Mouse (Mus musculus): Measurements from ENCODE around the gene Hoxb3.

Hoxb3 gene

DNA sequence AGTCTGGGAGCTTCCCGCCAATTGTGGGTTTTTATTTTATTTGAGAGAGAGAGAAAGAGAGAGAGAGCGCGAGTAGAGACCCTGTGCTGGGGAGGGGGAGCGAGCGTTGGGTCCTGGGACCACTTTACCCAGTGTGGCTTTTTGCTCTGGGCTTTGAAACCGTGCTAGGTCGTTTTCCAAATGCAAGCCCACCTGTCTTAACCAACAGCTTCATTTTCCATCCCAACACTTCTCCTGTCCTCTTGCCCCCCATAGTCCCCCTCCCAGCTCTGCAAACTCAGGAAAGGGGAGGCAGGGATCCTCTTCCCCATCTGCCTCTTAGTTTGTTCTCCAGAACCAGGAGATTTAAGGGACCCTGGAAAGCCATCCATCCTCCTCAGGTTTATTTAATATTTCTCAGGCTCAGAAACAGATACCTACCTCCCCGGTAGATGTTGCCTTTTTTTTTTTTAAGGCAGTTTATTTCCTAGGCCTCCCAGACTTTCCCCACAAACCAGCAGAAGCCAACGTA lies 31.7 kb downstream of the Hoxb3 start:
- DNase-seq = no peak

DNA sequence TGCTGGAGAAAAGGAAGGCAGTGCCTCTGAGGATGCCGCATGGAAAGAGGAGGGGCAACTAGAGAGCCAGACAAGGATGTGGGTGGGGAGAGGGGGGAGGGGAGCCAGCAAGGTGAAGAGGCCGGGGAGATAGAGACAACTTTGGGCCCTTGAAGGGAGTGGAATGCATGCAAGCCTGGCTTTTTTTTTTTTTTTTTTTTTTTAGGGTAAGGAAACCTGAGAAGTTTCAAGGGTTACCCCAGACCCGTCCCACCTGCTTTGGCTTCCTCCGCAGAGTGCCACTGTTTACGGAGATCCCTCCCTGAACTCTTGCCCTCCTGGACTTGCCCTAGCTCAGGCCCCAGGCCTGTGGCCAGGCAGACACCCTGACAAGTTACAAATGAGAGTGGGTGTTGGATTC lies 40.7 kb downstream of the Hoxb3 start:
- peak; percentile 47 for DNase-seq

DNA sequence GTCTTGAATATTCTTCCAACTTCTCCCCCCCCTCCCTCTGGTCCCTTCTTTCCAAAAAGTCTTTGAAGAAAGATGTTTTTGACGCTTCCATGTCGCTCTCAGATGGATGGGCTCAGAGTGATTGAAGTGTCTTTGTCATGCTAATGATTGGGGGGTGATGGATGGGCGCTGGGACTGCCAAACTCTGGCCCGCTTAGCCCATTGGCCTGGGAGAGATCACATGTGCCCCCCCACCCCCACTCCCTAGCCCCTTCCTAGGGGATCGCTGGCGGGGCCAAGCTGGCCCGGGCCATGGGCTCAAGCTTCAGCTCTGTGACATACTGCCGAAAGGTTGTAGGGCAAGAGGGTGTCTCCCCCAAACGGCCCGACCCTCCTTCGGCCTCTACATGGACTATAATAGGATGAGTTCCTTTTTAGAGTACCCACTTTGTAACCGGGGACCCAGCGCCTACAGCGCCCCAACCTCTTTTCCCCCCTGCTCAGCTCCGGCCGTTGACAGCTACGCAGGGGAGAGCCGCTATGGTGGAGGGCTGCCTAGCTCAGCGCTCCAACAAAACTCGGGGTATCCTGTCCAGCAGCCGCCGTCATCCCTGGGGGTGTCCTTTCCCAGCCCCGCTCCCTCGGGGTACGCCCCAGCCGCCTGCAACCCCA lies 42.4 kb downstream of the Hoxb3 start, which contains the start of gene Hoxb1:
TSS of gene Hoxb1 (plus strand) at position 312 of the 651 bp plus-strand sequence.
- DNase-seq = no peak

DNA sequence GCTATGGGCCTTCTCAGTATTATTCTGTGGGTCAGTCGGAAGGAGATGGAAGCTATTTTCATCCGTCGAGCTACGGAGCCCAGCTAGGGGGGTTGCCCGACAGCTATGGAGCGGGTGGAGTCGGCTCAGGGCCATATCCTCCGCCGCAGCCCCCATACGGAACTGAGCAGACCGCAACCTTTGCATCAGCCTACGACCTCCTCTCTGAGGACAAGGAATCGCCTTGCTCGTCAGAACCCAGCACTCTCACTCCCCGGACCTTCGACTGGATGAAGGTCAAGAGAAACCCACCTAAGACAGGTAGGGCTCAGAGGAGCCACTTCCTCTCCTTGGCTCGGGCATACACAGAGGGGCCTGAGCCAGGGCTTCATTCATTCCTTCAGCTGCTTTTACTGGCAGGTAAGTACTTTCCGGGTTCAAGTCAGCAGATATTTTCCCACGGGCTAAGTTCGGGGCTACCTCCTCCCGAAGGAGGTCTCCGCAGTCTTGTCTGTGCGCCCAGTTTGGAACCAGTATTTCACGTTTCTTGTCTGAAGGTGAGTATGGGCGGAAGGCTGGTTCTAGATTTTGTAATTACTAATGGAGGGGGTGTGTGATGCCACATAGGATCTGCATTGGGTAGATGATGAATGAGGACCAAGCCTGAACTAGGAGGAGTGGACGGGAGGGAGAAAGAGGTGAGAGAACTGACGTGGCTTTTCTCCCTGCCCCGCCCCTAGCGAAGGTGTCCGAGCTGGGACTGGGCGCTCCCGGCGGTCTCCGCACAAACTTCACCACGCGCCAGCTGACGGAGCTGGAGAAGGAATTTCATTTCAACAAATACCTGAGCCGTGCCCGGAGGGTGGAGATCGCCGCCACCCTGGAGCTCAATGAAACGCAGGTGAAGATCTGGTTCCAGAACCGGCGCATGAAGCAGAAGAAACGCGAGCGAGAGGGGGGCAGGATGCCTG lies 43.2 kb downstream of the Hoxb3 start:
- DNase-seq = peak; percentile 30

DNA sequence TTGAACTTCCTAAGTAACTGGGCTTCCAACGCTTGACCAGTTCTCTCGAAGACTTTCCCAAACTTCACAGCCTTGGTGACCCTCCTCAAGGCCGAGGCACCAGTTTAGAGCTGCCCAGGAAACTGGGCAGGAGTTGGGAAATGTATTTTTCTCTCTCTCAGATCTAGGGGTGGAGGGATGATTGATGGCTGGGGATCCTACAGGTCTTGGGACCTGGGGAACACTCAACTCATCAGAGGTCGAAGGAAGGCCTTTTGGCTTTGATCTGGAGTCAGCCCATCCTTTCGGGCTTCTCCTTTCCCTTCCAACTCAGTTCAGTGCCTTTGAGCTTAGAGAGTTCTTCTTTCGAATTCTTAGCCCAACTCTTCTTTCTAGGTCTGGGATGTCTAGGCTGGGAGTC lies 44.0 kb downstream of the Hoxb3 start:
- no peak for DNase-seq

DNA sequence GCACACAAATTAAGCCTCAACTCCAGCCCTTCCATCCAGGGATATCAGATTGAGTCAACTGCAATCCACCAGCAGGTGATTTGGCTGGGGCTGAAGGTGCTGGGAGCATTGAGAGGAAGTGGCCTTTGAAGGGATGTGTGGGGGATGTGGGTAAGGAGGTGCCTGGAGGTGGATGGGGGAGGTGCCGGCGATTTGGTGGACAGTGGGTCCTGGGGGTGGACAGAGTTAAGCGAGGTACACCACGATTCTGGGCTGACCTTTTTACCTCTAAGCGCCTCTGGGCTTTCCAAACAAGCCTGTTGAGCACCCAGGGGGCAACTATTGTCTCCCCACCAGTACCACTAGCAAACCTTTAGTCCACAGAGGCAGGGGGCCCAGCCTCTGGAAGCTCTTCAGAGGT lies 45.6 kb downstream of the Hoxb3 start:
- no peak for DNase-seq

DNA sequence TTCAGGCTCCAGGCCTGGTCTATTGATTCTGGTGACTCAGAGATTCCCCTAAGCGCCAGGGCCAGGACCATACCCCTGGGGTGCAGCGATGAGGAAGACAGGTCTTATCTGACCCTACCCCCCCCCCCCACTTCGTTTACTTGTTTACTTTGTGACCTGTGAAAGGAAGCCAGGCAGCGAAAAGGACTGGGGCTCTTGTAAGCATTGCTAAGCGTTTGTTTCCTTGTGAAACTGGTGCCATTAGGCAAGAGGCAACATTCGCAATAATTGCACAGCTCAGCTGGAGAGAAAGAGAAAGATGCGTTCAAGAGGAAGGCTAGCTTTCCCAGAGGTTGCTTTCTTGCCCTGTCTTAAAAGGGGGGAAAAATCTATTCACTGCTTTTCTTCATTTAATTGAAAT lies 46.0 kb downstream of the Hoxb3 start:
- no peak for DNase-seq

DNA sequence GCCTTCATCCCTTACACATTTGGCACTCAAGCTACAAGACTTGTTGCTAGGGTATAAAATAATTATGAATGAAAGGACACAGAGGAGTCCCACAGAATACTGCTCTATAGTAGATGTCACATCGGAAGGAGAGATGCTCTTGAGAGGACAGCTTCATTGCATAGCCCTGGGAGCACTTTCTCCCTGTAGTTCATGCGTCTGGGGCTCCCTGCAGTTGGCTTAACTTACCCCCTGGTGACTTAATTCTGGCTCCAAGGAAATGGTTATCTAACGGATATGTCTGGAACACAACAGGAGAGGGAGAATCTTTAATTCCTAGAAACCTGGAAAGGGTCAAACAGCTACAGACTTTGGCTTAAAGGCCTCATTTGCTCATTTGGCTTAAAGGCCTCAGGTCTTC lies 48.6 kb downstream of the Hoxb3 start:
- no peak for DNase-seq

DNA sequence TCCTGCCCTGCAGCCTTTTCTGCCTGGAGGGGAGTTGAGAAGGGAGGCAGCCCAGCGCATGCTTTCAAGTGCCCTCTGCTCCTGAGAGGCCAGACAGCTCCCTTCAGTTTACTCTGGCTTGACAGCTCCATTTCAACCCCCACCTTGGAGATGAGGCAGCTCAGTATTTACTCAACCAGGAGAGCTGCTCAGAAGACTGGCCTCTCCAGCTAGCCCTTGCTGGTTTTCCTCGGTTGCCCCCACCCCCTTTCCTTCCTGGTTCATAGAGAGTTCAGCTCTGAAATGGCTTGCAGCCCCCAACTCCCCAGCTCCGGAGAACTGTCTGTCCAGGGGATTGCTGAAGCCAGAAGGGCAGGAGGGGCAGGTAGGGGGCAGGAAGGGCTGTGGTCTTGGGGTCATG lies 49.4 kb downstream of the Hoxb3 start:
- DNase-seq = no peak

DNA sequence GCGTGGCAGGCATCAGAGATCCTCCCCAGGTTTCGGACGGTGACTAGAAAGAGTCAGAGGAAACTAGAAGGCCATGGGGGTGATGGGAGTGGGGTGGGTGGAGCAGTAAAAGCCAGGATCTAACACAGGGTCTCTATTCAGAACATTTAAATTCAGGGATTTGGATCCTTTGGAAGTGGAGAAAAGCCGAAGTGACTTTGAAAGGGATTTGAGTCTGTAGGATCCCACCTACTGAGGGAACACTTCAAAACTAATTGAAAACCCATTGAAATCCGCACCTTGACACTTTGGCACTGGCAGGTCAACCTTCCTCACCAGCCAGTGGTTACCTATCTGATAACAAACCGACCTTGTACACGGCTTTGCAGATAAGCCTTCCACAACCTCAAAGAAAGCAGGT lies 51.7 kb downstream of the Hoxb3 start:
- DNase-seq = no peak

DNA sequence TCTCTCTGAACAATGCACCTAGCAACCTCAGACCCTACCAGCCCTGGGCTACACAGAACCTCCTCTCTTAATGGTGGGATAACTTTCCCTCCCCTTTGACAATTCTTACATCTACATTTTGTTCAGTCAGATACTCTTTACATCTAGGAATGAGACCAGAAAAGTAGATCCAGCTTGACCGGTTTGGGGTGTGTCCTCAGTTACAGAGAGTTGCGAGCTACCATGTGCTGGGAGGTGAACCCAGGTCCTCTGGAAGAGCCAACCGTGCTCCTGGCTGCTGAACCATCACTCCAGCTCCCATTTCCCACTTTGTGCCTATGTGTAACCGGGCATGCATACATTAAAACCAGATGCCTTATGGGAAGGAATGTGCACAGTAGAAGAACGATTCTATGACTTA lies 60.3 kb downstream of the Hoxb3 start:
- DNase-seq = no peak

DNA sequence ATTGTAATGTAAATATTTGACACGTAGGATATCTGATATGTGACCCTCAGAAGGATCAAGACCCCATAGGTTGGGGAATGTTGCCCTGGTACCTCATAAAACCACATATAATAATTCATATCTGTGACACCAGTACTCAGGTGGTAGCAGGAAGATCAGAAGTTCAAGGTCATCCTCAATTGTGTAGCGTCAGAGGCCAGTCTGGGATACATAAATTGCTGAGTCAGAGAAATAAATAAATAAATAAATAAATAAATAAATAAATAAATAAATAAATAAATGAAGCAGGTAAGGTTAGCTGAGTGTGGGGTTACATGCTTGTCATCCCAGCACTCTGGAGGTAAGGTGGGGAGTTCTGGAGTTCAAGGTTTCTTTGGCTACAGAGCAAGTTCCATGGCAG lies 64.5 kb downstream of the Hoxb3 start:
- no peak for DNase-seq

DNA sequence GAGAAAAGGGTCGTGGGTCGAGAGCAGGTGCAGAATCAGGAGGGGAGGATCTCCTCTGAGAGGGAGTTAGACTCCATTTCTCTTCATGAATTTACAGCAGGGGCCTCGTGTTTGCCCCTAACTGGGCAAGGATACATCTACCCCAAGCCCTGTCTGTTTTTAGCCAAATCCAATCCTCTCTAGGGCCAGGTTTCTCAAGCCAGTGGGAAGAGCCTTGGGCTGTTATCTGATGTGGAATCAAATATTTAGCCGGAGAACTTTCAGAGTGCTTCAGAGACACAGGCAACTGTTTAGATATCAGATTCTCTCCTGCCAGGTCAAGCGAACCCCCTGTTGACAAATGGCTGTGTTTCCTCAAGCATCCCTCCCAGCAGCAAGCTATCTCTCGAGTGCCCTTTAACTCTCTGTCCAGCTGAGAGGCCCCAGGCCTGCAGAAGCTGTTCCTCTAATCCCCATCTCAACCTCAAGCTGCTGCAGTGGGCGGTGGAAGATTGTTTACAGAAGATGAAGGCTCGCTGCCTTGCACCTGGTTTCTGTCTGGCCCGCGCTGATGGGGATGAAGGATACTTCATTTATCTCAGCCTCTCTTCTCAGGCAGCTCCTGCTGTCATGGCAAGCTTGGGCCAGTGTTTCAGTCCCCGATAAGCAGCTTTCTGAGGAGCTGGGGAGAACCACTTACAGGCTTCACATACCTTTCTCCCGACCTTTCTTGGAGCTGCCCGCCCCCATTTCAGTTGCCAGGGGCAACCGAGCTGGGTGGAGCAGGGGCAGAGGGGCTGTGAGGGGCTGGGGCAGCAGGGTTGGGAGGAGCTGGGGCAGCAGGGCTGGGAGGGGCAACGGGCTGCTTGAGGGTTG lies 73.9 kb downstream of the Hoxb3 start:
- DNase-seq = no peak

Data from kidney, adult 11 months (tissue).